Mouse (Mus musculus): Measurements from ENCODE around the gene Hp. TPM values are rescaled to one million over a fixed set of nuclear protein-coding genes. Genes with fewer than 3 reads are reported as not detected.

Hp gene
- total and polyA plus RNA-seq, 2 experiments: 2,327 to 2,600 TPM

DNA sequence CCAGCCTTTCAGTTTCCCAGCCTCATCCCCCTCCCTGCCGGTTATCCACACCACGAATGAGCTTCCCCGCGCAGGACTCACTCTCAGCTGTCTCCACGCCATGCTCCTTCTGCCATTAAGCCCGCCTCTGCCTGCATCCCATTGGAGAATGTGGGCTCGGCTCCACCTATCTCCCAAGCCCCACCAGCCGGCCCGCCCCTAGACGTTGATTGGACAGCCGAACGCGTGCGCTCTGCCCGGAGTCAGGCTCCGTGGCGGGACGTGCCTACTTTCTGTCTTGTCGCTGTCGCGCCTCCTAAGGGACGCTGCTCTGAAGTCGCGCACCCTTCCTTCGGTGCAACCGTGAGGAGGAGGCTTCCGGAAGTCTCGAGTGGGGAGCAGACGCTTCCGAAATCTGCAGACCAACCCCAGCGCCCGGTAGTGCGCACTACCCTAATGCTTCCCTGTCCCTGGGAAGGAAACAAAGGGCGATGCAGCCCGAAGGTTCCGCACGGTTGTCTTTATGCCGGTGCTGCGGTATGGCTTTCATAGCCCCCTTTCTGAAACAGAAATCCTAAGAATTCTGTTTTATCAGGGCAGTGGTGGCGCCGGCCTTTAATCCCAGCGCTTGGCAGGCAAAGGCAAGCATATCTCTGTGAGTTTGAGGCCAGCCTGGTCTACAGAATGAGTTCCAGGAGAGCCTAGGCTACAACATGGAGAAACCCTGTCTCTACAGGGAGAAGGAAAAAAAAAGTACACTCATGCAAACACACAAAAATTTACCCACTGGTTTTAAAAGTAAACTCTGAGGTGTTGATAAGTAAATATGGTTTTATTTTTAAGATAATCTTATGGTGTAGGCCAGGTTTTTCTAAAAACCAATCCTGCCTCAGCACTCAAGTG, 29.5 kb upstream of the Hp start, which contains the start of gene Dhodh:
Dhodh (minus strand) TSS at position 403 of the 882 bp plus-strand sequence.
- peak within 1 kb of the TSS; percentile 64 for H3K9ac ChIP-seq (ENCODE audit: low read depth, low read length)
- TF ChIP-seq POLR2A (IDR thresholded peaks at IDR 0.05; ENCODE audit: extremely low read depth, insufficient read depth, low read length): peak; percentile 89; the same call in 1 of the 2 replicates
- no peak for TF ChIP-seq CTCF (IDR thresholded peaks at IDR 0.05; ENCODE audit: low read depth, low read length)
- H3K79me2 ChIP-seq (ENCODE audit: control insufficient read depth, insufficient read depth, low read length): no peaks in the 10 kb centered on the region
- peak; percentile 88 for DNase-seq (ENCODE audit: extremely low read depth, low read depth, low spot score)
- peak within 1 kb of the TSS; percentile 62 for H3K27ac ChIP-seq (replicated peaks; ENCODE audit: insufficient read depth, low read depth, low read length)
- WGBS: under 1% methylated on average over 42 of the region's 42 CpGs
- H3K4me3 ChIP-seq (ENCODE audit: insufficient read depth, low read depth, low read length): peak within 1 kb of the TSS; percentile 55
- no peaks in the 10 kb centered on the region; the same call in 1 of the 2 replicates for H3K36me3 ChIP-seq (ENCODE audit: control insufficient read depth, insufficient read depth, low read length)
- H3K4me1 ChIP-seq (ENCODE audit: control insufficient read depth, insufficient read depth, low read length): peaks cover 4% of the 10 kb centered on the region
- no peaks in the 10 kb centered on the region for H3K27me3 ChIP-seq (ENCODE audit: control insufficient read depth, insufficient read depth, low read length)

DNA sequence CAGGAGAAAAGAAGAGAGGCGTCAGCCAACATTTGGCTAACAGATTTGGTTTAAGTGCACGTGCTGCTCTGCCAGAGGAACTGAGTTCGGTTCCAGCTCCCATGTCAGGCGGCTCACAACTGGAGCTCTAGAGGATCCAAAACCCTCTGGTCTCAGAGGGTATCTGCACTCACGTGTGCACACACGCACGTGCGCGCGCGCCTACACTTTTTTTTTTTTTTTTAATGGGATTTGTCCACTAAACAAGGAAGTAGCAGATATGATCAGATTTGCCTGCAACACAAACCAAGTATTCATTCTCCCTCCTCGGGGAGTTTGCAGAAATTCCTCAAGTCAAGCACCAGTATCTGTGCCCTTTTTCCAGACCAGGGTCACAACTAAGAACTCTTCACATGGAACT, 28.7 kb upstream of the Hp start:
- Histone ChIP-seq H3K4me1 (ENCODE audit: control insufficient read depth, insufficient read depth, low read length) (peaks cover 4% of the 10 kb centered on the region), H3K9ac (ENCODE audit: low read depth, low read length) (peak overlapping the region; percentile 64; the same call in 1 of the 2 replicates), H3K36me3 (ENCODE audit: control insufficient read depth, insufficient read depth, low read length) (no peaks in the 10 kb centered on the region; the same call in 1 of the 2 replicates), H3K4me3 (ENCODE audit: insufficient read depth, low read depth, low read length) (peak overlapping the region; percentile 55), H3K27ac (replicated peaks; ENCODE audit: insufficient read depth, low read depth, low read length) (no peak overlapping the region), H3K79me2 (ENCODE audit: control insufficient read depth, insufficient read depth, low read length) (no peaks in the 10 kb centered on the region), H3K27me3 (ENCODE audit: control insufficient read depth, insufficient read depth, low read length) (no peaks in the 10 kb centered on the region)
- TF ChIP-seq POLR2A (IDR thresholded peaks at IDR 0.05; ENCODE audit: extremely low read depth, insufficient read depth, low read length) (no peak), CTCF (IDR thresholded peaks at IDR 0.05; ENCODE audit: low read depth, low read length) (no peak)
- 16% methylated on average over 12 of the region's 12 CpGs for WGBS
- no peak for DNase-seq (ENCODE audit: extremely low read depth, low read depth, low spot score)

DNA sequence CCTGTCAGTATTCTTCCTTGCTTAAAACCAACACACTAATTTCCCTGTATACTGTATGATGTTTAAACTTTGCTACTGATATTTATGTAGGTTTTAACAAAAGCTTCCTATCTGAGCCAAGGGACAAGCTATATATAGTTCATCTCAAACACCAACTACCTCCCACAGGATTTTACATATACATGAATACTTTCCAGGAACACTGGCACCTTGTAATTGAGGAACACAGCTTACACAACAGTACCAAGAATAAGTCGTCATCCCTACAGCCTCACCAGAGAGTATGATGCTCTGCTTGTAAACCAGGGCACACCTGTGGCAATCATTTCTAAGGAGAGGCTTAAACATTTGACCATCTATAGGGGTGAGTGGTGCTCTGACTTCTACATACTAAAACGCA, 27.8 kb upstream of the Hp start:
- H3K27me3 ChIP-seq (ENCODE audit: control insufficient read depth, insufficient read depth, low read length): no peaks in the 10 kb centered on the region
- H3K36me3 ChIP-seq (ENCODE audit: control insufficient read depth, insufficient read depth, low read length): peaks cover 2% of the 10 kb centered on the region; the same call in 1 of the 2 replicates
- peaks cover 4% of the 10 kb centered on the region for H3K4me1 ChIP-seq (ENCODE audit: control insufficient read depth, insufficient read depth, low read length)
- no peak overlapping the region for H3K4me3 ChIP-seq (ENCODE audit: insufficient read depth, low read depth, low read length)
- H3K27ac ChIP-seq (replicated peaks; ENCODE audit: insufficient read depth, low read depth, low read length): no peak overlapping the region
- no peak overlapping the region for H3K9ac ChIP-seq (ENCODE audit: low read depth, low read length)
- H3K79me2 ChIP-seq (ENCODE audit: control insufficient read depth, insufficient read depth, low read length): no peaks in the 10 kb centered on the region
- DNase-seq (ENCODE audit: extremely low read depth, low read depth, low spot score): no peak
- TF ChIP-seq CTCF (IDR thresholded peaks at IDR 0.05; ENCODE audit: low read depth, low read length) (no peak), POLR2A (IDR thresholded peaks at IDR 0.05; ENCODE audit: extremely low read depth, insufficient read depth, low read length) (no peak)
- 76% methylated on average over 2 of the region's 2 CpGs for WGBS

DNA sequence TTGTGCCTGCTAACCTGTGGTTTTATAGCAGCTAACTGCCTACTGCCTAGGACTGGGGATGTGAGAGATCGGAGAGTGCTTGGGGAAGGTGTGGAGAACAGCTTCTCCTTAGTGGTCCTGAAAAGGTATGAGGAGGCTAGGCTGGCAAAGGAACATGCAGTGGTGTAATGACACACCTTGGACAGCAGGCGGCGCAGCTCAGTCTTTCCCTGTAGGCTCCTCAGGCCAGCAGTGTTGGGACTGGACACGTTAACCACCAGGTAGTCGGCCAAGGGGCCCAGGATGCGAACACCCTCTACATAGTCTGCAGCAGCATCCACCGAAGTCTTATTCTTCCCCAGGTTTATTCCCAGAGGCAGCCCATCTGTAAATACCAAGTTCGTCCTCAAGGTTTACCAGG, 16.9 kb upstream of the Hp start:
- Histone ChIP-seq H3K4me1 (ENCODE audit: control insufficient read depth, insufficient read depth, low read length) (no peaks in the 10 kb centered on the region), H3K27me3 (ENCODE audit: control insufficient read depth, insufficient read depth, low read length) (no peaks in the 10 kb centered on the region), H3K4me3 (ENCODE audit: insufficient read depth, low read depth, low read length) (no peak overlapping the region), H3K27ac (replicated peaks; ENCODE audit: insufficient read depth, low read depth, low read length) (no peak overlapping the region), H3K9ac (ENCODE audit: low read depth, low read length) (no peak overlapping the region), H3K79me2 (ENCODE audit: control insufficient read depth, insufficient read depth, low read length) (no peaks in the 10 kb centered on the region), H3K36me3 (ENCODE audit: control insufficient read depth, insufficient read depth, low read length) (peaks cover 4% of the 10 kb centered on the region; the same call in 1 of the 2 replicates)
- WGBS: 48% methylated on average over 8 of the region's 8 CpGs
- DNase-seq (ENCODE audit: extremely low read depth, low read depth, low spot score): peak; percentile 27
- TF ChIP-seq POLR2A (IDR thresholded peaks at IDR 0.05; ENCODE audit: extremely low read depth, insufficient read depth, low read length) (no peak), CTCF (IDR thresholded peaks at IDR 0.05; ENCODE audit: low read depth, low read length) (peak; percentile 96)

DNA sequence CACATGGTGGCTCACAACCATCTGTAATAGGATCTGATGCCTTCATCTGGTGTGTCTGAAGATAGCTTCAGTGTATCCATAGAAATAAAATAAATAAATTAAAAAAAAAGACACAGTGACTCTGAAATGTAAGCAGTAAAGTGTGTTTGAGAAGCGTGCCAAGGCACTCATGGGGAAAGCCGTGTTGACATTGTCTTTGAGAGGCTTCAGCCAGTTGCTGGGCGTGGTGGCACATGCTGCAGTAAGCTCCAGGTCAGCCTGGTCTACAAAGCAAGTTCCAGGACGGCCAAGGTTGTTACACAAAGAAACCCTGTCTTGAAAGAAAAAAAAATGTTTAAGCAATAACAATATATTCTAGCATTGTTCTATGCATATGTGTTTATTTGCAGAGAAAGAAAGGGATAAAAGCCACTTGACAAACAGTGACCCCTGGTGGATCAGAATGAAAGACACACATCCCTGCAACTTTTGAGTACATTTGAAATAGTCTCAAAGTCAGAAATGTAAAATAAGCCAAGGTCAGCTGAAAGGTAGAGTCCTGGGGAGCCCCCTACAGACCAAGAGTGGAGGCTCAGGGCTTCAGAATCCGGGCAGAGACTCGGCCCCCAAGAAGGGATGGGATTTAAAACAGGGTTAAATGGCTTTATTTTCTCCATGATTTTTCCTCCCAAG, 14.3 kb upstream of the Hp start:
- H3K4me1 ChIP-seq (ENCODE audit: control insufficient read depth, insufficient read depth, low read length): no peaks in the 10 kb centered on the region
- H3K27ac ChIP-seq (replicated peaks; ENCODE audit: insufficient read depth, low read depth, low read length): no peak overlapping the region
- H3K9ac ChIP-seq (ENCODE audit: low read depth, low read length): no peak overlapping the region
- H3K27me3 ChIP-seq (ENCODE audit: control insufficient read depth, insufficient read depth, low read length): no peaks in the 10 kb centered on the region
- no peak overlapping the region for H3K4me3 ChIP-seq (ENCODE audit: insufficient read depth, low read depth, low read length)
- TF ChIP-seq CTCF (IDR thresholded peaks at IDR 0.05; ENCODE audit: low read depth, low read length): peak; percentile 51
- no peak for TF ChIP-seq POLR2A (IDR thresholded peaks at IDR 0.05; ENCODE audit: extremely low read depth, insufficient read depth, low read length)
- WGBS: 30% methylated on average over 6 of the region's 6 CpGs
- DNase-seq (ENCODE audit: extremely low read depth, low read depth, low spot score): peak; percentile 70
- no peaks in the 10 kb centered on the region for H3K79me2 ChIP-seq (ENCODE audit: control insufficient read depth, insufficient read depth, low read length)
- H3K36me3 ChIP-seq (ENCODE audit: control insufficient read depth, insufficient read depth, low read length): no peaks in the 10 kb centered on the region; the same call in 1 of the 2 replicates
